Mouse (Mus musculus) hindbrain, embryonic 15.5 days (tissue): ENCODE measurements around the gene Gm21671. TPM values are rescaled to one million over a fixed set of nuclear protein-coding genes. Genes with fewer than 3 reads are reported as not detected.
"Not testable (repeated sequence)": the region's sequence is repeated elsewhere in the genome, so short reads cannot be mapped to it uniquely, and the experiment has no call there.

Experiments used
- ATAC-seq: fragments of 200-750 bp; cut with Nextera tagmentation; 2 replicates; pipeline ENCODE4 v1.8.0; 2017; ENCODE audit warnings: low read depth, moderate number of reproducible peaks, moderate TSS enrichment; ENCODE audit not compliant: low FRiP score
- H3K27ac ChIP-seq: fragments of 300-500 bp; sonication (generic); replicated peaks from 2 replicates; pipeline ENCODE4 v1.5.1; 2015; ENCODE audit warnings: mild to moderate bottlenecking, inconsistent platforms
- H3K27me3 ChIP-seq: fragments of 300-500 bp; sonication (generic); 2 replicates; pipeline ENCODE4 v1.6.1; 2015; ENCODE audit warnings: control low read depth, inconsistent platforms
- H3K36me3 ChIP-seq: fragments of 300-500 bp; sonication (generic); 2 replicates; pipeline ENCODE4 v1.6.1; 2015; ENCODE audit warnings: control low read depth, inconsistent platforms
- H3K4me1 ChIP-seq: fragments of 300-500 bp; sonication (generic); replicated peaks from 2 replicates; pipeline ENCODE4 v1.6.1; 2015; ENCODE audit warnings: control low read depth, inconsistent platforms
- H3K4me2 ChIP-seq: fragments of 300-500 bp; sonication (generic); 2 replicates; pipeline ENCODE4 v1.6.1; 2015; ENCODE audit warnings: moderate library complexity, mild to moderate bottlenecking, inconsistent platforms
- H3K4me3 ChIP-seq: fragments of 300-500 bp; sonication (generic); 2 replicates; pipeline ENCODE4 v1.5.1; 2015; ENCODE audit warnings: mild to moderate bottlenecking, inconsistent platforms
- H3K9ac ChIP-seq: fragments of 300-500 bp; sonication (generic); 2 replicates; pipeline ENCODE4 v1.6.1; 2015; ENCODE audit warnings: inconsistent platforms
- H3K9me3 ChIP-seq: fragments of 300-500 bp; sonication (generic); 2 replicates; pipeline ENCODE4 v1.6.1; 2016; ENCODE audit warnings: control low read depth, inconsistent platforms
- WGBS: fragments of 180-500 bp; shearing (Covaris S2); methylation state at CpG from one replicate; pipeline ENCODE4 v1.1.7; 2015; 5-methylcytosine and 5-hydroxymethylcytosine counted together
- polyA plus RNA-seq: library from polyadenylated mRNA; unstranded; fragments of >200 nt; fragmentation: Nextera tagmentation; extraction: Ambion mirVana; gene quantifications from 2 replicates; pipeline ENCODE4 v1.2.1, GENCODE M21; 2015

Gm21671 gene
- polyA plus RNA-seq, result 0.10 and 0.18 TPM in 2 replicates

GRCm38 (mm10) chr5:25954317-25954716 lies at the start of gene Gm21671:
Gm21671 (minus strand) TSS chr5:25954417.
- H3K36me3 ChIP-seq, H3K4me2 ChIP-seq, H3K9ac ChIP-seq, H3K4me1 ChIP-seq, H3K27me3 ChIP-seq, H3K4me3 ChIP-seq, H3K27ac ChIP-seq, H3K9me3 ChIP-seq, ATAC-seq: not testable (repeated sequence)
- 89% methylated on average over 2 of the region's 2 CpGs for WGBS

- H3K36me3 ChIP-seq, H3K4me3 ChIP-seq, H3K9me3 ChIP-seq, H3K4me1 ChIP-seq, H3K27me3 ChIP-seq, H3K27ac ChIP-seq, ATAC-seq, H3K4me2 ChIP-seq, H3K9ac ChIP-seq: not testable (repeated sequence)
- no CpG with 5 or more reads among the region's 3 CpGs for WGBS
These were observed 34.3 kb upstream of the Gm21671 start, which contains the start of gene Gm21698 for GRCm38 (mm10) chr5:25988550-25988949. Gm21698 (minus strand) TSS chr5:25988650.

GRCm38 (mm10) chr5:25972563-25972962 lies 18.3 kb upstream of the Gm21671 start, which contains the start of gene Gm21680:
Gm21680 (minus strand) TSS chr5:25972663.
- not testable (repeated sequence) for H3K9me3 ChIP-seq, H3K4me2 ChIP-seq, H3K4me1 ChIP-seq, ATAC-seq, H3K36me3 ChIP-seq, H3K9ac ChIP-seq, H3K27me3 ChIP-seq, H3K27ac ChIP-seq, H3K4me3 ChIP-seq
- WGBS, result no CpG with 5 or more reads among the region's 2 CpGs

DNA sequence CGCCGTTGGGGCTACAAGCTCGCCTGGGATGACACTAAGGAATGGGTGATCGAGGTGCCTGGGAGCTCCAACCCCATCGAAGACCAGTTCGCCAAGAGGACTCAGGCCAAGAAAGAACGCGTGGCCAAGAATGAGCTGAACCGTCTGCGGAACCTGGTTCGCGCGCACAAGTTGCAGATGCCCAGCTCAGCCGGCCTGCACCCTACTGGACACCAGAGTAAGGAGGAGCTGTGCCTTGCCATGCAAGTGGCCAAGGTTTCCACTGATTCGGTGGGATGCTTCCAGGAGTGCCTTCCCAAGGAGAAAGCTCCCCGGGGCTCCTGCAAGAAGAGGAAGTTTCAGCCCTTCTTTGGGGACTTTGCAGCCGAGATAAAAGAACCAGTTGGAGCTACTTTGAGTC lies 2.8 kb upstream of the Gm21671 start:
- Histone ChIP-seq H3K4me3 (peak overlapping the region; percentile 25), H3K4me2 (peak overlapping the region; percentile 47)
- not testable (repeated sequence) for H3K9me3 ChIP-seq, H3K27me3 ChIP-seq, H3K36me3 ChIP-seq, H3K9ac ChIP-seq, H3K4me1 ChIP-seq, H3K27ac ChIP-seq
- ATAC-seq, result 0 out of 2 replicates have a peak, but pooled peaks have one; percentile 34
- 53% methylated on average over 17 of the region's 17 CpGs for WGBS

GRCm38 (mm10) chr5:25956611-25957010 lies 2.4 kb upstream of the Gm21671 start:
- peak overlapping the region; percentile 47 for H3K4me2 ChIP-seq
- H3K4me3 ChIP-seq, result peak overlapping the region; percentile 25
- not testable (repeated sequence) for H3K9me3 ChIP-seq, H3K27ac ChIP-seq, H3K36me3 ChIP-seq, H3K9ac ChIP-seq, H3K4me1 ChIP-seq, H3K27me3 ChIP-seq
- ATAC-seq, result peak; percentile 71; the same call in 1 of the 2 replicates
- WGBS, result 35% methylated on average over 32 of the region's 32 CpGs

GRCm38 (mm10) chr5:25945391-25945790 lies 8.8 kb downstream of the Gm21671 start:
- not testable (repeated sequence) for H3K9ac ChIP-seq, H3K27ac ChIP-seq, H3K4me1 ChIP-seq, H3K36me3 ChIP-seq, H3K9me3 ChIP-seq, H3K4me2 ChIP-seq, H3K27me3 ChIP-seq, ATAC-seq, H3K4me3 ChIP-seq
- 88% methylated on average over 2 of the region's 2 CpGs for WGBS

DNA sequence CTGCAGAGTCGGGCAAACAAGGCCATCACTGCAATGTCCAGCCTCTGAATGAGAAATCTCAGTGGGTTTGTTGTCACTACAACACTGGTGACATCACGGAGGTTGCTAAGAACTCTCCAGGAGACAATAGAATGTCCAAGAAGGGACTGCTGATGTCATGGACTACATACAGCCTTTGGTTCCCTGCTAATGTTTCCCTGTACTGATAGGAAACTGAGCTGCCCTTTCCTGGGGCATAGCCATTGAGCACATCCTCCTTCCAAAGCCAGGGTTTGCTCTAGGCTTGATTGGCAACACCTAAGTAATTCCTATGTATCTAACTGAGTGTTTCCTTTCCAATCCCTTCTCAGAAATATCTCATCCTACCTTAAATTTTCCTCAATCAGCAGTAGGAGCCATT lies 11.9 kb downstream of the Gm21671 start, which contains the start of gene Gm21663:
TSS of gene Gm21663 (minus strand) at position 101 of the 400 bp plus-strand sequence.
- H3K4me1 ChIP-seq, H3K36me3 ChIP-seq, H3K9ac ChIP-seq, ATAC-seq, H3K27me3 ChIP-seq, H3K27ac ChIP-seq, H3K9me3 ChIP-seq, H3K4me3 ChIP-seq, H3K4me2 ChIP-seq: not testable (repeated sequence)
- 68% methylated on average over 2 of the region's 2 CpGs for WGBS

Other genes starting within 250 kb of the Gm21671 start
- gene Xrcc2, start 248.6 kb downstream of the Gm21671 start, polyA plus RNA-seq, result 6.1 and 6.4 TPM in 2 replicates
- gene Actr3b, start 194.4 kb downstream of the Gm21671 start, polyA plus RNA-seq, result 38.0 and 42.0 TPM in 2 replicates
- not detected in 2 replicates for gene Gm21663, start 12.0 kb downstream of the Gm21671 start, polyA plus RNA-seq
- gene Gm21680, start 18.2 kb upstream of the Gm21671 start, polyA plus RNA-seq, result 0.21 and 0.30 TPM in 2 replicates
- 0.21 and 0.37 TPM in 2 replicates for gene Gm21698, start 34.2 kb upstream of the Gm21671 start, polyA plus RNA-seq
- 0.31 and 0.33 TPM in 2 replicates for gene Gm1979, start 50.4 kb upstream of the Gm21671 start, polyA plus RNA-seq
- gene Gm5862, start 68.5 kb upstream of the Gm21671 start, polyA plus RNA-seq, result 0.09 and 0.10 TPM in 2 replicates
- gene Speer4a, start 85.1 kb upstream of the Gm21671 start, polyA plus RNA-seq, result 0.14 and 0.18 TPM in 2 replicates
- 0.09 and 0.21 TPM in 2 replicates for gene Gm7347, start 104.2 kb upstream of the Gm21671 start, polyA plus RNA-seq
- gene Gm10471, start 134.9 kb upstream of the Gm21671 start, polyA plus RNA-seq, result 0.12 and 0.21 TPM in 2 replicates
- gene 5031410I06Rik, start 150.9 kb upstream of the Gm21671 start, polyA plus RNA-seq, result 0.48 TPM in 1 of 2 replicates, not detected in the other
- 0.10 and 0.14 TPM in 2 replicates for gene Gm10220, start 167.0 kb upstream of the Gm21671 start, polyA plus RNA-seq